Mouse (Mus musculus) megakaryocyte, adult 5-6 weeks (primary cell): ENCODE data around the gene Rundc3a. TPM values are rescaled to one million over a fixed set of nuclear protein-coding genes. Genes with fewer than 3 reads are reported as not detected.

Source experiments
- ATAC-seq: 2 replicates; pipeline ENCODE4 v1.8.0; 2016; ENCODE audit warnings: mild to moderate bottlenecking, inconsistent platforms; ENCODE audit not compliant: poor library complexity, severe bottlenecking
- total RNA-seq, 2 experiments: library from RNA; stranded (forward) in 1 of 2; stranded (reverse) in 1 of 2; fragments of 153-499, 151-499 nt in 1 of 2; fragments of 221-1000, 200-1000 nt in 1 of 2; gene quantifications; 2 replicates each; pipeline versions ENCODE4 v1.2.3 to v1.2.4; 2015 to 2017

Rundc3a gene
- total RNA-seq, 2 experiments from 2014 or later: not detected

- no peak for ATAC-seq
These were observed 564 bp upstream of the Rundc3a start for GRCm38 (mm10) chr11:102392441-102393237.

GRCm38 (mm10) chr11:102393719-102394420, 667 bp downstream of the Rundc3a start:
- ATAC-seq: no peak

DNA sequence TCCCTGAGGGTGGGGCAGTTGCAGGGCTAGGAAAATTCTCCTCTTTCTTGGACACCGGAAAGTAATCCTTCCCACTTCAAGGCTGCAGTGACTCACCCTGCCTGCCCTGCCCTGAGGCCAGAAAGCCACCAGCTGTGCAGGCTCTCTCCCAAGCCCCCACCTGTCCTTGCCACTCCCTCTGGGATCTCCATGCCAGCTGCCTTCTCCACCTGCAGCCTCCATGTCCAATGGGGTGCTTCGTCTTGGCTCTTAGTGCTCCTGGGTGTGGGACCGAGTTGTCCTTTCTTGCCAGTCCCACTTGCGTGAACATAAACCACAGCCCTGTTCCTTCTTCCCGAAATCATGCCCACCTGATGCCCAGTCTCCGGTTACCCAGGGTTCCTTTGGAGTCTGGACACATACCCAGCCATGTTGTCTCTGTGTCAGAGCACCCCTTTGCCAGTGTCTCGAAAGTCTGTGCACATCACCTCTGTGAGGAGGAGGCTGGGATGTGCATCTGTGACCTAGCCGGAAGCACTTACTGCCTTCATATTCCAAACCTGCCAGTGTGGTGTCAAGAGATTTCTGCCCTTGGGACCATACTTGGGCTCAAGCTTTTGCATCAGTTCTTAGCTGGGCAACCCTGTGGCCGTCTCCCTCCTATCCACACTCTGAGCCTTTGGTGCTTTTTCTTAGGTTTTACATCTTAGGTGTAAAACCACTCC, 1.4 kb downstream of the Rundc3a start:
- no peak for ATAC-seq

DNA sequence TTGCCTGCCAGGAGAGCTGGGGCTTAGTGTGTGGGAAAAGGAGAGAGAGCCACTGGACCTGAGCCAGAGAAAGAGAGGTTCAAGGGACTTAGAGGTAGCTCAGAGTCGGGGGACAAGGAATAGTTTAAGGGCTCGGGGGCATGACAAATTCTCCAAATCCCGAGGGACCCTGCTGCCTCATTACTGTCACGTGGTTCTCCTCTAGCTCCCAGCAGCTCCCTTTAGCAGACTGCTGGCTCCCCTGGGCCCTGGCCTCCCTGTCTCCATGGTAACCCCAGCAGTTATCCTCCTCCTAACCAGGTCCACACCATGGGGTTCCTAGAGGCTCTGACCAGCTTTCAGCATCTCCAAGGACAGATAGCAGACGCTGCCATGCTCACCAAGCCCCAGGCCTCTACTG, 2.0 kb downstream of the Rundc3a start:
- no peak for ATAC-seq

DNA sequence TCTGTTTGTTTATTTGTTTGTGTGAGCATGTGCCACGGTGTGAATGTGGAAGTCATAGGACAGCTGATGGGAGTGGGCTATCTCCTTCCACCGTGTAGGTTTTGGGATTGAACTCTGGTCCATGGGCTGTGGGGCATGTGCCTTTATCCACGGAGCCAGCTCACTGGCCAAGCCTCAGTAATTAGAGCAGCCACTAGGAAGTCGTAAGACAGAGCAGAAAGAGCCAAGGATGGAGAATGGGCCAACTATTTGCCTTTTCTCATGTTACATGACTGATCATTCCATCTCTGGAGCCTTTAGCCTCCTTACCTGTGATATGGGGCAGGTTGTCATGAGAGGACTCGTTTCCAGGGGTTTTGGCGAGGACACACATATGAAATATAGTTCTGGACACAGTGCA, 3.1 kb downstream of the Rundc3a start:
- no peak for ATAC-seq

DNA sequence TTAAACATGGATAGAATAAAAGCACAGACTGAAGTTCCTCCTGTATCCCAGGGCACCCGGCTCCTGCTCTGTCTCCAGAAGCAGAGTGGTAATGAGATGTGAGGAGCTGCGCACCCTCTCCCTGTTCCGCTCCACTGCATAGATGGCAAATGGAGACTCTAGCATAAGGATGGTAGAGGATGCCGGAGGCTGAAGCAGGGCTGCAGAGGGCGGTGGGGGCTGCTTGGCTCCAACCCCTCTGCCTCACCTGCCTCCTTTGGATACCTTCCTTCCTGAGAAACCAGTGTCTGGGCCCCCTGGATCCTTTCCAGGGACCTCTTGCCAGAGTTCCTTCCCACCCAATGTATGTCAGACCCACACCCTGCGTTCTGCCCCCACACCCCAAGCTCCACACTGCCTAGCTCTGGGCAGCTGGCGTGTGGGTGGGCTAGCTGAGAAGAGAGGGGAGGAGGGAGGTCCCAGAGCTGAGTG, 3.5 kb downstream of the Rundc3a start:
- ATAC-seq: no peak

- ATAC-seq: no peak
These were observed 5.0 kb downstream of the Rundc3a start for GRCm38 (mm10) chr11:102398007-102398825.

- ATAC-seq: no peak
These were observed 5.9 kb downstream of the Rundc3a start for GRCm38 (mm10) chr11:102399107-102399506.

DNA sequence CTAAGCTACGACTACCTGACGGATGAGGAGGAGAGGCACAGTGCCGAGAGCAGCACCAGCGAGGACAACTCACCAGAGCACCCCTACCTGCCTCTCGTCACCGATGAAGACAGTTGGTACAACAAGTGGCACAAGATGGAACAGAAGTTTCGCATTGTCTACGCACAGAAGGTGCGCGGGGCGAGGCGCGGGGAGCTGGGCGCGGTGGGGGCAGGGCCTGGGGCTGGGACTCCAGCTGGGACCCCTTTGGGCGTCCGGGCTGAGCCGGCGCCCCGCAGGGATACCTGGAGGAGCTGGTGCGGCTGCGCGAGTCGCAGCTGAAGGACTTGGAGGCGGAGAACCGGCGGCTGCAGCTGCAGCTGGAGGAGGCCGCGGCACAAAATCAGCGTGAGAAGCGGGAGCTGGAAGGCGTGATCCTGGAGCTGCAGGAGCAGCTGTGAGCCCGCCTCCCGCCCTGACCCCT, 6.4 kb downstream of the Rundc3a start:
- ATAC-seq: no peak

DNA sequence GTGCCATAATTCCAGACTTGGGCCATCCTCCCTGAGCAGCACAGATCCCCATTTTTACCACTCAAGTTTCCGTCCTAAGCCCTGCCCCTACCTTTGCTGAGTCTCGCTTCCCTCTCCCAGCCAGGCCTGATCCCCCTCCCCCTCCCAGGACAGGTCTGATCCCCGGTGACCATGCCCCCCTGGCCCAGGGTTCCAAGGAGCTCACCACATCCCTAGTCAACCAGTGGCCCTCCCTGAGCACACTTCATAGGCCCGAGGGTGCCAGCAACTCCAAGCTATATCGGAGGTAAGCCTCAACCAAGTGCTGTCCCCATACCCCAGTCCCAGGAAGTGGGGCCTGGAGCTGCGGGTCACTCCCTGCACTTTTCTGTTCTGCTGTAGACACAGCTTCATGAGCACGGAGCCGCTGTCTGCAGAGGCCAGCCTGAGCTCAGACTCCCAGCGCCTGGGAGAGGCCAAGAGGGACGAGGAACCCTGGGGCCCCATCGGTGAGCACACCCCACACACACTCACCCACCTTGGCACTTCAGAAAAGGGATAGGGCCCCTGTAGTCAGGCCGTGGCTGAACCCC, 7.4 kb downstream of the Rundc3a start:
- ATAC-seq: no peak

DNA sequence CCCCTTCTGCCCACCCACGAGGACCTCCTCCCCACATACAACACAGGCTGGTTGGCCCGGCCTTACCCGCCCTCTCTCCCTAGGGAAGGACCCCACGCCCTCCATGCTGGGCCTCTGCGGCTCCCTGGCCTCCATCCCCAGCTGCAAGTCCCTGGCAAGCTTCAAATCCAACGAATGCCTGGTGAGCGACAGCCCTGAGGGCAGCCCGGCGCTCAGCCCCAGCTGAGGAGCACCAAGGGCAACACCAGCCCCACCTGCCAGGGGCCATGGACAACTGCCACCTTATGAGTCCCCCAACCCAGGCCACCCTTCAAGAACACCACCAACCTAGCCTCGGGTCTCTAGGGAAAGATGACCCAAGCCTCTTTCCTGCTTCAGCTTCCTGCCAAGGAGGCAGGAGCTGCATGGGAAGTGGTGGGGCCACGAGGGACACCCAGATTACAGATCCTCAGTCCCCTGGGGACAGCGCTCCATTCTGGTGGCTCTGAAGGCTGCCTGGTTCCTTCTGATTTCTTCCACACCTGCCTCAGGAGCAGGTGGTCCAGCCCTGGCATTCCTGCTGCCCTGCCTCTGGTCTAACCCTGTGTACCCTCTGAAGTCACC, 8.8 kb downstream of the Rundc3a start:
- ATAC-seq: no peak

DNA sequence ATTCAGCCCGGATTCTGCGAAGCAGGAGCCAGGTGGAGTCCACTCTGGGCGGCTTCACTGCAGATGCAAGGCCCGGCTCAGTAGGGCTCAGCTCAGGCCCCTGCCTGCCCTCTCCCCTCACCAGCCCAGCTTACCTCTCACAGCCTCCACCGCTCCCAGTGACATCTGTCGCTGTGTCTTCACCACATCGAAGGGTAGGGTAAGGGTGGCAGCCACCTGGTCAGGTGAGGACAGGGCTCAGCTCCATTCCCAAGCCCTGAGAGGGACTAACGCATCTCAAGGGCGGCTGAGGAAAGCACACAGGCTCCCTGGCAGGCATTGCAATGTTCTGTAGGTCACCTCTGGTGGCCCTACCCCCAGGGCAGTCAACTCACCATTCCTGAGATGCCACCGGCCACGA, 10.5 kb downstream of the Rundc3a start:
- no peak for ATAC-seq

DNA sequence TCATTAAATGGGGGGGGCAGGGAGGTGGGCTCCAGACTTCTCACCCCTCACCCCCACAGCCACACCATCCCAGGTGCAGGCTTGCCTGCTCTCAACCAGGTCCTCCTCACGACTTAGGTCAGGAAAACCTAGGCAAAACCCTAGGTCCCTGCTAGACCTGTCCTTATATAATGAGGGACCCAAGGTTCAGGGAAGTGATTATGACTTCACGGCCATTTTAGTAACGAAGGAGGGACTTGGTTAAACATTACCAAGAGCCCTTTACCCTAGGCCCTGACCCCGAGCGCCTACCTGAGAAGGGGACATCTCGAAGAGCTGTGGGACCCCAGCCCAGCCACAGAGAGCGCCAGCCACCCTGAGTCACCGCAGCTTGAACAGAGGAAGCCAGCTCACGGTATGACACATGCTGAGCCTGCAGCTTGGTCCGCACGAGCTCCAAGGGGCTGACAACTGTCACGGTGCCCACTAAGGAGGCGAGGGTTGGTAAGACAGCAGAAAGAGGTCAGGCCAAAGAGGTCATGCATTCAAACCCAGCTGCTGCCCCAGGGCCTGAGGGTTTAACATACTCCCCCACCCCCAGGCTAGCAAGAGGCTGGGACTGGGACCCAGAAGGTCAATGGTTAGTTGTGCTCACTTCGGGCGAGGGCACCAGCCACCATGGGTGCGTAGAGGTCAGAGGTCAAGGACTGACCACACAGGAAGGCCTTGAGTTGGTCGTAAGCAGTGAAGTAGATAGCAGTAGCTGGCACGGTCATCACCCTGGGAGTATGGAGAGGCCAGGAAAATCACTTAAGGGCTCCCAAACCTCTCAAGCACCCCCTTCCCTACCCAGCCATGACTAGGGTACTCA, 11.2 kb downstream of the Rundc3a start:
- no peak for ATAC-seq

- no peak for ATAC-seq
These were observed 12.5 kb downstream of the Rundc3a start for GRCm38 (mm10) chr11:102405544-102406285.

GRCm38 (mm10) chr11:102406401-102406800, 13.2 kb downstream of the Rundc3a start:
- no peak for ATAC-seq

- peak; percentile 76 for ATAC-seq
These were observed 14.0 kb downstream of the Rundc3a start for GRCm38 (mm10) chr11:102406900-102407833.

DNA sequence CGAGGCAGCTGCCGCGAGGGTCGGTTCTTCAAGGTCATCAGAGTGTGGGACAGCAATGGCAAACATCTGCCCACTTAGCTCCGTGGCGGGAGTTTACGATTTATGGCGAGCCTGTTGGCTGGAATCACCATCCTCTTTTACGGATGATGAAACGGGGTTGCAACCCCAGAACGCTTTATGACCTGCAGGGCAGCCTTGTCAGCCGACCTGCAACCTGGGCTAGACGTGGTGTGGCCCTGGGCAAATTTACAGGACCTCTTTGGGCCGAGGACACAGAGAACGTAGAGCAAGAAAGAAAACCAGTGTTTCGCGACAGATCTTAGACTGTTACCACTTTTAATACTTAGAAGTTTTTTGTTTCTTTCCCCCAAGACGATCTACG, 14.6 kb downstream of the Rundc3a start, which contains the start of gene Slc25a39:
Slc25a39 (minus strand) TSS at position 113 of the 382 bp plus-strand sequence.
- peak; percentile 11; the same call in 1 of the 2 replicates for ATAC-seq
